Mouse (Mus musculus) hindbrain, postnatal 0 days (tissue): ENCODE measurements around the gene Olfr96. TPM values are rescaled to one million over a fixed set of nuclear protein-coding genes. Genes with fewer than 3 reads are reported as not detected.

Source experiments
- ATAC-seq: fragments of 200-750 bp; cut with Nextera tagmentation; 2 replicates; pipeline ENCODE4 v1.8.0; 2017; ENCODE audit warnings: mild to moderate bottlenecking, moderate TSS enrichment, moderate library complexity
- DNase-seq: peaks from one replicate; pipeline ENCODE4 v3.0.0-alpha.2; 2015; ENCODE audit warnings: low spot score
- H3K27ac ChIP-seq: fragments of 300-500 bp; sonication (generic); 2 replicates; pipeline ENCODE4 v1.5.1; 2014; ENCODE audit warnings: mild to moderate bottlenecking
- H3K27me3 ChIP-seq: fragments of 300-500 bp; sonication (generic); 2 replicates; pipeline ENCODE4 v1.6.1; 2014; ENCODE audit warnings: low read length, mixed read lengths; ENCODE audit not compliant: insufficient read depth
- H3K36me3 ChIP-seq: fragments of 300-500 bp; sonication (generic); 2 replicates; pipeline ENCODE4 v1.6.1; 2014; ENCODE audit warnings: low read length, mixed read lengths; ENCODE audit not compliant: insufficient read depth
- H3K4me1 ChIP-seq: fragments of 300-500 bp; sonication (generic); 2 replicates; pipeline ENCODE4 v1.6.1; 2014; ENCODE audit warnings: antibody characterized with exemption, low read length, mixed read lengths; ENCODE audit not compliant: insufficient read depth
- H3K4me2 ChIP-seq: fragments of 300-500 bp; sonication (generic); 2 replicates; pipeline ENCODE4 v1.6.1; 2014; ENCODE audit warnings: low read depth, mild to moderate bottlenecking, low read length, moderate library complexity, mixed read lengths
- H3K4me3 ChIP-seq: fragments of 300-500 bp; sonication (generic); 2 replicates; pipeline ENCODE4 v1.5.1; 2014; ENCODE audit warnings: low read length
- H3K9ac ChIP-seq: fragments of 300-500 bp; sonication (generic); replicated peaks from 2 replicates; pipeline ENCODE4 v1.6.1; 2014; ENCODE audit warnings: mild to moderate bottlenecking, low read length, moderate library complexity, mixed read lengths
- H3K9me3 ChIP-seq: fragments of 300-500 bp; sonication (generic); 2 replicates; pipeline ENCODE4 v1.6.1; 2016; ENCODE audit warnings: low read length, mixed read lengths
- CTCF ChIP-seq: IDR thresholded peaks from 2 replicates; pipeline ENCODE4 v1.5.1; 2016; ENCODE audit warnings: antibody characterized with exemption, control low read depth, low read depth
- WGBS: fragments of 180-500 bp; shearing (Covaris S2); extraction: QIAGEN DNeasy Blood & Tissue Kit; methylation state at CpG from one replicate; pipeline ENCODE4 v1.1.7; 2014; 5-methylcytosine and 5-hydroxymethylcytosine counted together
- polyA plus RNA-seq: library from polyadenylated mRNA; unstranded; fragments of >200 nt; fragmentation: Nextera tagmentation; extraction: Ambion mirVana; gene quantifications from 2 replicates; pipeline ENCODE4 v1.2.1, GENCODE M21; 2015
- total RNA-seq: library from RNA; depleted of rRNA; stranded (reverse); fragments of >200 nt; gene quantifications from 2 replicates; pipeline ENCODE4 v1.2.3, GENCODE M21; 2014; rRNA removed

Gene Olfr96
- total and polyA plus RNA-seq, 2 experiments from 2014 or later, result not detected

DNA sequence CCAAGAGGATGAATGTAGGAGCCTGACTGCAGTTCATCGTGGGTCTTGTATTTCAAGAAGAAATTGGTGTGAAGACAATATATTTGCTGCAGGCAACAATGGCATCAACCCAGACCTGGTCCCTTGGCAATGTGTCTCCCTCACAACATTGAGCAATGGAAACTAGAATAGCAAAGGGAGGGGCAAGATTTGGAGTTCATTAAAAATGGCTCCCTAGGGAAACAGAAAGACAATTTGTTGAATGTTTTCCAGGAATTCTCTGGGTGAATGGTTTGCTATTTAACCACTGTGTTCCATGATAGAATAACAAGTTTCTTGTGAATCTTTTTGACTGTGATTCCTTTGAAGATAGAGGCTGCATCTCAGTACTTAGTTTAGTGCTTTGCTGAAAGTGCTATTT, 43.7 kb downstream of the Olfr96 start, which contains the start of gene Olfr98:
Gene Olfr98 (minus strand): TSS at position 124 of the 400 bp plus-strand sequence.
- H3K4me1 ChIP-seq, result no peaks in the 10 kb centered on the region
- no peaks in the 10 kb centered on the region for H3K9me3 ChIP-seq
- H3K4me3 ChIP-seq, result no peak within 1 kb of the TSS
- WGBS, result 68% methylated on average over 1 of the region's 1 CpGs
- no peak for DNase-seq
- no peak within 1 kb of the TSS for H3K27ac ChIP-seq
- no peak within 1 kb of the TSS for H3K9ac ChIP-seq
- no peak within 1 kb of the TSS for H3K4me2 ChIP-seq
- ATAC-seq, result no peak
- H3K36me3 ChIP-seq, result no peaks in the 10 kb centered on the region
- no peak for TF ChIP-seq CTCF
- no peaks in the 10 kb centered on the region for H3K27me3 ChIP-seq

DNA sequence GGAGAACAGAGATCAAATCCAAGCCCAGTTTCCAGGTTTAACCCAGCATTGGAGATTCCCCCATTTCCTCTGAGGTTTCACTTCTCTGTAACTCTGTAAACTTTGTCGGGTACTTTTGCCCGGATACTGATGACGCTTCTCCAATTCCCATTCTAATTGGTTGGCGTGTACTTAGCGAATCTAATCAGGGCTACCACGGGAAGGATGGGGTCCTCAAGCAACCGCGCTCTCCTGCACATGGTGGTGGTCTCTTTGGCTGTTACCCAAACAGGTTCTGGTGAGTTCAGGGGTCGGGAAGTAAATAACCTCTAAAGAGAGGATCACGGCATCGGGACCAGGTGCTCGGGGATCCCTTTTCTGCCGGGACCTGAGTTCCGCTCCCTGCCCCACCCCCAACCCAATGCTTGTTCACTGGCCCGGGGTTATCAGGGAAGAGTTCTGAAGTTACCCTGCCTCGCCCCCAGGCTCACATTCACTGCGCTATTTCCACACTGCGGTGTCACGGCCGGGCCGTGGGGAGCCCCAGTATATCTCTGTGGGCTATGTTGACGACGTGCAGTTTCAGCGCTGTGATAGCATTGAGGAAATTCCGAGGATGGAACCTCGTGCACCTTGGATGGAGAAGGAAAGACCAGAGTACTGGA, 50.2 kb downstream of the Olfr96 start, which contains the start of gene H2-M3:
Gene H2-M3 (plus strand): TSS at position 163 of the 644 bp plus-strand sequence.
- ATAC-seq, result peak; percentile 98
- peak; percentile 92 for DNase-seq
- H3K9ac ChIP-seq, result peak within 1 kb of the TSS; percentile 41
- no peaks in the 10 kb centered on the region for H3K36me3 ChIP-seq
- H3K4me1 ChIP-seq, result no peaks in the 10 kb centered on the region
- WGBS, result 4% methylated on average over 26 of the region's 26 CpGs
- no peak within 1 kb of the TSS for H3K27ac ChIP-seq
- no peaks in the 10 kb centered on the region for H3K27me3 ChIP-seq
- no peak for TF ChIP-seq CTCF
- H3K9me3 ChIP-seq, result no peaks in the 10 kb centered on the region
- H3K4me3 ChIP-seq, result peak within 1 kb of the TSS; percentile 55
- peak within 1 kb of the TSS; percentile 97 for H3K4me2 ChIP-seq

DNA sequence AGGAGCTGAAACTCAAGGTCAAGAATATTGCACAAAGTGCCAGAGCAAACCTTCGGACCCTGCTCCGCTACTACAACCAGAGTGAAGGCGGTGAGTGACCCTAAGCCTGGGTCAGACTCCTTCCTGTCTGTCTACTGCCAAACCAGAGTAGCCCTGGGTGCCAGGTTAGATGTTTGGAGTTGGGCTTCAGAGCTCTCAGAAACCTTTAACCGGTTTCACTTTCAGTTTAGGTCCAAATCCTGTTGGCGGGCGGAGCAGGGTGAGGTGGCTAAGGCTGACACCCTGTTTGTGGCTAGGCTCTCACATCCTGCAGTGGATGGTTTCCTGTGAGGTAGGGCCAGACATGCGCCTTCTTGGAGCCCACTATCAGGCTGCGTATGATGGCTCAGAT, 50.8 kb downstream of the Olfr96 start:
- 72% methylated on average over 8 of the region's 8 CpGs for WGBS
- ATAC-seq (peak; percentile 39; the same call in 1 of the 2 replicates), DNase-seq (no peak)
- no peak for TF ChIP-seq CTCF
- Histone ChIP-seq H3K9me3 (no peaks in the 10 kb centered on the region), H3K27me3 (no peaks in the 10 kb centered on the region), H3K27ac (no peak overlapping the region), H3K4me3 (peak overlapping the region; percentile 55), H3K36me3 (no peaks in the 10 kb centered on the region), H3K9ac (peak overlapping the region; percentile 41), H3K4me1 (no peaks in the 10 kb centered on the region), H3K4me2 (peak overlapping the region; percentile 97)

- H3K4me3 ChIP-seq, result no peak overlapping the region
- DNase-seq (no peak), ATAC-seq (no peak)
- no peaks in the 10 kb centered on the region for H3K27me3 ChIP-seq
- H3K4me2 ChIP-seq, result no peak overlapping the region
- TF ChIP-seq CTCF, result no peak
- H3K9ac ChIP-seq, result no peak overlapping the region
- no peaks in the 10 kb centered on the region for H3K36me3 ChIP-seq
- 86% methylated on average over 2 of the region's 2 CpGs for WGBS
- H3K4me1 ChIP-seq, result no peaks in the 10 kb centered on the region
- H3K9me3 ChIP-seq, result no peaks in the 10 kb centered on the region
- no peak overlapping the region for H3K27ac ChIP-seq
Observed at GRCm38 (mm10) chr17:37275626-37276248, 55.8 kb downstream of the Olfr96 start.

Other genes starting within 250 kb of the Olfr96 start
- gene 2410137M14Rik, start 238.9 kb upstream of the Olfr96 start, total RNA-seq, result not detected in 2 replicates
- 0.23 and 0.26 TPM in 2 replicates for gene 2410137M14Rik, start 238.9 kb upstream of the Olfr96 start, polyA plus RNA-seq
- gene H2-M5, start 230.6 kb upstream of the Olfr96 start, total RNA-seq, result 0.97 and 2.5 TPM in 2 replicates
- 1.1 and 1.9 TPM in 2 replicates for gene H2-M5, start 230.6 kb upstream of the Olfr96 start, polyA plus RNA-seq
- 118 and 137 TPM in 2 replicates for gene Zfp57, start 219.0 kb upstream of the Olfr96 start, total RNA-seq
- gene Zfp57, start 219.0 kb upstream of the Olfr96 start, polyA plus RNA-seq, result 118 and 129 TPM in 2 replicates
- gene Mog, start 196.7 kb upstream of the Olfr96 start, total RNA-seq, result 0.52 TPM in 1 of 2 replicates, not detected in the other
- gene Mog, start 196.7 kb upstream of the Olfr96 start, polyA plus RNA-seq, result 1.5 and 1.7 TPM in 2 replicates
- gene Gabbr1, start 174.2 kb upstream of the Olfr96 start, total RNA-seq, result 519 and 527 TPM in 2 replicates
- gene Gabbr1, start 174.2 kb upstream of the Olfr96 start, polyA plus RNA-seq, result 93.4 and 98.3 TPM in 2 replicates
- gene Olfr90, start 131.6 kb upstream of the Olfr96 start, total RNA-seq, result not detected in 2 replicates
- gene Olfr90, start 131.6 kb upstream of the Olfr96 start, polyA plus RNA-seq, result not detected in 2 replicates
- not detected in 2 replicates for gene Olfr91, start 121.9 kb upstream of the Olfr96 start, total RNA-seq
- 0.06 TPM in 1 of 2 replicates, not detected in the other for gene Olfr91, start 121.9 kb upstream of the Olfr96 start, polyA plus RNA-seq
- gene Olfr92, start 100.1 kb upstream of the Olfr96 start, total RNA-seq, result not detected in 2 replicates
- not detected in 2 replicates for gene Olfr92, start 100.1 kb upstream of the Olfr96 start, polyA plus RNA-seq
- not detected in 2 replicates for gene Olfr93, start 58.7 kb upstream of the Olfr96 start, total RNA-seq
- gene Olfr93, start 58.7 kb upstream of the Olfr96 start, polyA plus RNA-seq, result not detected in 2 replicates
- not detected in 2 replicates for gene Ubd, start 26.3 kb upstream of the Olfr96 start, total RNA-seq
- not detected in 2 replicates for gene Ubd, start 26.3 kb upstream of the Olfr96 start, polyA plus RNA-seq
- 0.58 and 1.3 TPM in 2 replicates for gene Olfr94, start 19.2 kb upstream of the Olfr96 start, total RNA-seq
- 0.14 TPM in 1 of 2 replicates, not detected in the other for gene Olfr94, start 19.2 kb upstream of the Olfr96 start, polyA plus RNA-seq
- gene Olfr95, start 7.0 kb upstream of the Olfr96 start, total RNA-seq, result 0.37 TPM in 1 of 2 replicates, not detected in the other
- gene Olfr95, start 7.0 kb upstream of the Olfr96 start, polyA plus RNA-seq, result 0.03 and 0.04 TPM in 2 replicates
- not detected in 2 replicates for gene Olfr97, start 17.2 kb downstream of the Olfr96 start, total RNA-seq
- not detected in 2 replicates for gene Olfr97, start 17.2 kb downstream of the Olfr96 start, polyA plus RNA-seq
- not detected in 2 replicates for gene Olfr98, start 43.6 kb downstream of the Olfr96 start, total RNA-seq
- gene Olfr98, start 43.6 kb downstream of the Olfr96 start, polyA plus RNA-seq, result not detected in 2 replicates
- 0.63 and 2.5 TPM in 2 replicates for gene H2-M3, start 50.1 kb downstream of the Olfr96 start, total RNA-seq
- 1.9 and 2.7 TPM in 2 replicates for gene H2-M3, start 50.1 kb downstream of the Olfr96 start, polyA plus RNA-seq
- gene Olfr99, start 63.3 kb downstream of the Olfr96 start, total RNA-seq, result not detected in 2 replicates
- not detected in 2 replicates for gene Olfr99, start 63.3 kb downstream of the Olfr96 start, polyA plus RNA-seq
- not detected in 2 replicates for gene Olfr101, start 84.2 kb downstream of the Olfr96 start, total RNA-seq
- gene Olfr101, start 84.2 kb downstream of the Olfr96 start, polyA plus RNA-seq, result not detected in 2 replicates
- gene Olfr102, start 96.9 kb downstream of the Olfr96 start, total RNA-seq, result not detected in 2 replicates
- not detected in 2 replicates for gene Olfr102, start 96.9 kb downstream of the Olfr96 start, polyA plus RNA-seq
- gene Olfr103, start 119.6 kb downstream of the Olfr96 start, total RNA-seq, result not detected in 2 replicates
- gene Olfr103, start 119.6 kb downstream of the Olfr96 start, polyA plus RNA-seq, result not detected in 2 replicates
- gene Olfr104-ps, start 139.4 kb downstream of the Olfr96 start, total RNA-seq, result not detected in 2 replicates
- gene Olfr104-ps, start 139.4 kb downstream of the Olfr96 start, polyA plus RNA-seq, result not detected in 2 replicates
- not detected in 2 replicates for gene Olfr105-ps, start 158.9 kb downstream of the Olfr96 start, total RNA-seq
- gene Olfr105-ps, start 158.9 kb downstream of the Olfr96 start, polyA plus RNA-seq, result not detected in 2 replicates
- gene Olfr106-ps, start 170.2 kb downstream of the Olfr96 start, total RNA-seq, result not detected in 2 replicates
- not detected in 2 replicates for gene Olfr106-ps, start 170.2 kb downstream of the Olfr96 start, polyA plus RNA-seq
- not detected in 2 replicates for gene Olfr107, start 179.1 kb downstream of the Olfr96 start, total RNA-seq
- gene Olfr107, start 179.1 kb downstream of the Olfr96 start, polyA plus RNA-seq, result not detected in 2 replicates
- not detected in 2 replicates for gene Olfr108, start 225.3 kb downstream of the Olfr96 start, total RNA-seq
- gene Olfr108, start 225.3 kb downstream of the Olfr96 start, polyA plus RNA-seq, result not detected in 2 replicates
- not detected in 2 replicates for gene Olfr109, start 238.8 kb downstream of the Olfr96 start, total RNA-seq
- gene Olfr109, start 238.8 kb downstream of the Olfr96 start, polyA plus RNA-seq, result not detected in 2 replicates